Mouse (Mus musculus) ovary, adult 18-20 months (tissue): ENCODE results near the gene Irs3.

ENCODE experiments used
- DNase-seq: peaks from one replicate; pipeline ENCODE4 v3.0.0; 2022; ENCODE audit warnings: low spot score, mixed read lengths

Gene Irs3

GRCm38 (mm10) chr5:137656977-137657376 is 11.5 kb upstream of the Irs3 start:
- DNase-seq: peak; percentile 64

GRCm38 (mm10) chr5:137654746-137655145 is 9.2 kb upstream of the Irs3 start:
- DNase-seq: no peak

DNA sequence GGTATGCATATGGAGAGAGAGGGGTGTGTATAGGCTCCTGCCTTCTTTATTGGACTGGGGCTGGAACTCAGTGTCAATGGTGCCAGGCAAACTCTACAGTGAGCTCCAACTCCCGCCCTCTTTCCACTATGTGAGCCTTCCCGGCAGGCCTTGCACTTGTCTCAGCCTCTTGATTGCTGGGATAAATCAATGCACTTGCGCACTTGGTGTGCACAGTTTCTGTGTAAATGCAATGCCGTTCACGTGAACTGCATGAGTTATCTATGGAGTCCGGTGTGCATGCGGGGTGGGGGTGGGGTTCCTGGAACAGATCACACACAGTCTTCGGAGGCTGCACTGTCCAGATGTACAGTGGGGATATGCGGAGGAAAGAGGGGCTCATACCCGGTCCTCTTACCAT is 7.9 kb upstream of the Irs3 start:
- no peak for DNase-seq

- DNase-seq: no peak
These were observed 7.0 kb upstream of the Irs3 start for GRCm38 (mm10) chr5:137652474-137652873.

- no peak for DNase-seq
These were observed 4.4 kb upstream of the Irs3 start for GRCm38 (mm10) chr5:137649669-137650571.

- no peak for DNase-seq
These were observed 3.7 kb upstream of the Irs3 start for GRCm38 (mm10) chr5:137649251-137649650.

GRCm38 (mm10) chr5:137647827-137648601 is 2.5 kb upstream of the Irs3 start:
- no peak for DNase-seq

- DNase-seq: no peak
These were observed 343 bp downstream of the Irs3 start for GRCm38 (mm10) chr5:137645091-137645651.

DNA sequence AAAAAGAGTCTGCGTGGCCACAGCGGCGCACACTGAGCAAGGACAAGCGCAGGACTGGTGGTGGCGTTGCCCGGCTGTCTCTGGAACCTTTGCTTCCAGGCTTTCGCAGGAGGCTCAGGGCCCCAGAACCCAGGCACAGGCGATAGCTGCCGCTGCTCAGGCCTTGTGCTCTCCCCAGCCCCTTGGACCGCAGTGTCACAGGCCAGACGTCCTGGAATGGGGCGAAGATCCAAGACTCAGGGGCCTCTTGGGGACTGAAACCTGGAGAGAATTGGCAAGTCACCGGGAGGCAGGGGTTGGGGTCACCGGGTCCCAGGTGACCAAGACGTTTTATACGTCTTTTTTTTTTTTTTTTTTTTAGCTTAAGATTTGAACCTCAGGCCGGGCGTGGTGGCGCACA is 1.0 kb downstream of the Irs3 start:
- DNase-seq: no peak

DNA sequence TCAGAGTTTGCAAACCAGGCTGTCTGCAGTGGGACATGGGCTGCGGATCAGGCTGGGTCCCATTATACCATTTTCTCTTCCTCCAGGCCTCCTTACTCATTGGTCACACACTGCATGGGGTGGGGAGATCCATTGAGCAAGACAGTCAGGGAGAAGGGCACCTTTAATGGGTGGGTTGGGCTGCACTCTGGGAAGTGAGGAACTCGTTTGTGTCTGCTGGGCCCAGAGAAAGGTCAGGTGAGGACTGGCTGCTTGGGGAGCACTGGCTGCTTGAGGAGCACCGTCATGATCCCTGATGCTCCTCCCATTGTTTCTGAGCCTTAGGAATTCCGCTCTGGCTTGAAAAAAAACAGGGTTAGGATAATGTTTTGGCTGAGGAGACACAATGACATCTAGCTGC is 2.6 kb downstream of the Irs3 start:
- no peak for DNase-seq

GRCm38 (mm10) chr5:137641054-137641453 is 4.5 kb downstream of the Irs3 start, which contains the start of gene Sap25:
TSS of gene Sap25 (plus strand) at chr5:137641334.
- DNase-seq: no peak

DNA sequence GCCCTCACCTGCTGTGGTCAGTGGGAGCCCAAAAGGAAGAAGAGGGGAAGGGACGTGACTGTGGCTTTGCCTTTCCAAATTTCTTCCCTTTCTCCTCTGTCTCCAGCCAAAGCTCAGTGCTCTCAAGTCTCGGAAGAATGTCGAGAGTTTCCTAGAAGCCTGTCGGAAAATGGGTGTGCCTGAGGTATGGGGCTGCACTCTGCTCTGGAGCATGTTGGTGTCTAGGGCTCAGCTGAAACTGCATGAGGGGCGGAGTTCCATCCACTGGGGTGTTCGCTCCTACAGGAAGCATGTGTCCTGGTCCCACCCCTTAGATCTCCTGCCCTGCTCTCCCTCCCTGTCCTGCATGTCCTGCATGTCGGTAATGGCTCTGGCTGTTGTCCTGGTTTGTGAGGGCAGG is 6.0 kb downstream of the Irs3 start:
- no peak for DNase-seq

- no peak for DNase-seq
These were observed 12.0 kb downstream of the Irs3 start for GRCm38 (mm10) chr5:137633397-137634084.

DNA sequence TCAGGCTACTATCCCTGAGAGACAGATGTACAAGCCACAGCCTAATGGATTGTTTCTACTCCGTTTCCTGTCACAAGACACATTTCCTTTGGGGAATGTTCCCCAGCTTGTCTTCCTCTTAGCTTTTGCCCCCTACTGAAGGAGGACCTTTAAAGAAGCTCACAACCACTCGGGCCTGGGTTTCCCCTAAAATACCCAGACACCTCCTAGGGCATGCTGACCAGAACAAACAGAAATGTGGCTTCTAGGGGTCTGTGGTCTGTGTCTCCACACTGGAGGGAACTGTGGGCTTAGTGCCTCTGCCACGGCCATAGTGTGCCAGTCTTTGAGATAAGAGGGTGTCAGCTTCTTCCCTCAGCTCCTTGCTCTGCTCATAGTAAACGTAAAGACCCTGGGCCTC is 13.9 kb downstream of the Irs3 start:
- DNase-seq: no peak

- DNase-seq: no peak
These were observed 14.3 kb downstream of the Irs3 start for GRCm38 (mm10) chr5:137631171-137631570.

- DNase-seq: no peak
These were observed 14.9 kb downstream of the Irs3 start for GRCm38 (mm10) chr5:137630602-137631001.

GRCm38 (mm10) chr5:137629906-137630545 is 15.5 kb downstream of the Irs3 start:
- DNase-seq: no peak

DNA sequence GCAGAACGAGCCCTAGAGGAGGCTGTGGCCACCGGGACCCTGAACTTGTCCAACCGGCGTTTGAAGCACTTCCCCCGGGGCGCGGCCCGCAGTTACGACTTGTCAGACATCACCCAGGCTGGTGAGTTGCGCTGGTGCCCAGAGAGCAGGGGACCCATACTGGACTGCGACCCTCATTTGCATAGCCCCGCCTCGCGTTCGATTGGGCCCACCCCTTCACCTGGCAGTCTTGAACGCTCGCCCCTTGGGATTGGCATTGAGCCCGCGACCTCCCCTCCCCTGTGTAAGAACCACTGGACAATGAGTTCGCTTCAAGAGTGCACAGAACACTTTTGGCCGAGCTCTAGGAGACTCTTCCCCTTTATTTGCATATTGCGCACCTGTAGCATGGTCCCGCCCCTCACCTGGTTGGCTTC is 16.2 kb downstream of the Irs3 start:
- DNase-seq: peak; percentile 42

GRCm38 (mm10) chr5:137628498-137629305 is 16.8 kb downstream of the Irs3 start, which contains the start of the genes Fbxo24, Lrch4 and Gm20605:
TSS of gene Fbxo24 (minus strand) at chr5:137629002.
TSS of gene Lrch4 (plus strand) at chr5:137629121.
TSS of gene Gm20605 (plus strand) at chr5:137629175.
- DNase-seq: peak; percentile 100

GRCm38 (mm10) chr5:137627991-137628390 is 17.5 kb downstream of the Irs3 start:
- no peak for DNase-seq
